Mouse (Mus musculus): Measurements from ENCODE around the gene Pdgfra. TPM values are rescaled to one million over a fixed set of nuclear protein-coding genes. Genes with fewer than 3 reads are reported as not detected.

Gene Pdgfra
- polyA plus RNA-seq (2012; rRNA removed), result 1.4 and 1.7 TPM in 2 replicates

GRCm38 (mm10) chr5:75152021-75152425, at the start of gene Pdgfra:
Pdgfra (plus strand) TSS chr5:75152292.

Other genes with a start within 250 kb of the Pdgfra start
- gene Chic2, start 107.5 kb upstream of the Pdgfra start, polyA plus RNA-seq (2012; rRNA removed), result 11.4 and 12.9 TPM in 2 replicates
- not detected in 2 replicates for gene Gsx2, start 76.7 kb upstream of the Pdgfra start, polyA plus RNA-seq (2012; rRNA removed)